Mouse (Mus musculus) neural tube, embryonic 14.5 days (tissue): ENCODE results near the gene Ctdspl2. TPM values are rescaled to one million over a fixed set of nuclear protein-coding genes. Genes with fewer than 3 reads are reported as not detected.
"Not testable (repeated sequence)": the region's sequence is repeated elsewhere in the genome, so short reads cannot be mapped to it uniquely, and the experiment has no call there.

Experiments
- ATAC-seq: fragments of 200-750 bp; cut with Nextera tagmentation; 2 replicates; pipeline ENCODE4 v1.8.0; 2017; ENCODE audit warnings: low read depth, mild to moderate bottlenecking, moderate TSS enrichment, moderate library complexity
- H3K27ac ChIP-seq: fragments of 300-500 bp; sonication (generic); 2 replicates; pipeline ENCODE4 v1.5.1; 2014; ENCODE audit warnings: low read depth, mild to moderate bottlenecking, control low read depth, low read length, moderate library complexity, mixed read lengths
- H3K27me3 ChIP-seq: fragments of 300-500 bp; sonication (generic); 2 replicates; pipeline ENCODE4 v1.6.1; 2014; ENCODE audit warnings: low read length; ENCODE audit not compliant: control insufficient read depth, insufficient read depth
- H3K36me3 ChIP-seq: fragments of 300-500 bp; sonication (generic); 2 replicates; pipeline ENCODE4 v1.6.1; 2014; ENCODE audit warnings: low read length, mixed read lengths; ENCODE audit not compliant: control insufficient read depth, insufficient read depth
- H3K4me1 ChIP-seq: fragments of 300-500 bp; sonication (generic); 2 replicates; pipeline ENCODE4 v1.6.1; 2014; ENCODE audit warnings: low read length; ENCODE audit not compliant: control insufficient read depth, insufficient read depth
- H3K4me2 ChIP-seq: fragments of 300-500 bp; sonication (generic); 2 replicates; pipeline ENCODE4 v1.6.1; 2014; ENCODE audit warnings: mild to moderate bottlenecking, low read depth, low read length, control low read depth
- H3K4me3 ChIP-seq: fragments of 300-500 bp; sonication (generic); 2 replicates; pipeline ENCODE4 v1.5.1; 2014; ENCODE audit warnings: low read depth, low read length, control low read depth, mixed read lengths
- H3K9ac ChIP-seq: fragments of 300-500 bp; sonication (generic); replicated peaks from 2 replicates; pipeline ENCODE4 v1.6.1; 2014; ENCODE audit warnings: low read depth, mild to moderate bottlenecking, control low read depth, low read length, mixed read lengths
- H3K9me3 ChIP-seq: fragments of 300-500 bp; sonication (generic); 2 replicates; pipeline ENCODE4 v1.6.1; 2016; ENCODE audit warnings: low read length; ENCODE audit not compliant: control insufficient read depth
- WGBS: fragments of 180-500 bp; shearing (Covaris S2); extraction: QIAGEN DNeasy Blood & Tissue Kit; methylation state at CpG from one replicate; pipeline ENCODE4 v1.1.7; 2014; 5-methylcytosine and 5-hydroxymethylcytosine counted together
- polyA plus RNA-seq: library from polyadenylated mRNA; unstranded; fragments of >200 nt; fragmentation: Nextera tagmentation; extraction: Ambion mirVana; gene quantifications from 2 replicates; pipeline ENCODE4 v1.2.1, GENCODE M21; 2014

The Ctdspl2 gene
- polyA plus RNA-seq, result 37.7 and 42.0 TPM in 2 replicates

DNA sequence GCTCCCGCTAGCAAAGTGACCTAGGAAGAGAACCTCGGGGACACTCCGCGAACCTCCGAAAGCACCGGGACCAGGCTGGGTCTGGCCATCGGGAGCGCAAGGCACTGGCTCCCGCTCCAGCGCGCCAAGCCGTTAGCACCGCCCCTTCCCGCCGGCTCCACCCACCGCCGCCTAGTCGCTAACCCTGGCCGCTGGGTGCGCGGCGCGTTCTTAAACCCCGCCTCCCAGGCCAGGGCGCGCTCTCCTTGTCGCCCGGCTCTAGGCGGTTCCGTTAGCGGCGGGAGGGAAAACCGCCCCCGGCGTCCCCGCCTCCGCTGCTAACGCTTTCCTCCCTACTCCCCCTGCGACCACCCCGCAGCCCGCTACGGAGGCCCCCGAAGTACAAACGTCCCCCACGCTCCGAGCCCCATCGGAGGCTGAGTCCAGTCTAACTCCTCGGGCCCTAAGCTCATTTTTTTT, at the start of gene Ctdspl2, which contains the start of gene Mageb3:
TSS of gene Ctdspl2 (plus strand) at position 237 of the 459 bp plus-strand sequence.
TSS of gene Mageb3 (minus strand) at position 328 of the 459 bp plus-strand sequence.
- under 1% methylated on average over 48 of the region's 48 CpGs for WGBS

DNA sequence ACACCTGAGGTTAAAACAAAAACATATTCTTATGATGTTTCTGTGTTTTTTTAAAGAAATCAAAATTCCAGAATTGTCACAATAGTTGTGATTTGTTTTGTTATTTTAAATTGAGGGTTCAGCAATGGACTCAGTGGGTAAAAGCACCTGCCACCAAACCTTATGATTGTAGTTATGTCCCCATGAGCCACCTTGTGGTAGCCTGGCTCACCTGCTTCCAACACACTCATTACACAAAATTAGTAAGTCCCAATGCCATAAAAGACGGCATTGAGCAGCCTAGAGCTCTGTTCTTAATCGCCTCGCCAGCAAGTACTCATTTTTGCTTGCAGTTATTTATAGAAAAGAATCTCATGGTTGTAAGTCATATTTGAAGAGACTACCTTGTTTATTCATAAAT, 45.8 kb upstream of the Ctdspl2 start:
- Histone ChIP-seq H3K36me3 (peaks cover 19% of the 10 kb centered on the region), H3K9ac (no peak overlapping the region), H3K4me2 (no peak overlapping the region), H3K4me3 (no peak overlapping the region), H3K4me1 (no peaks in the 10 kb centered on the region), H3K9me3 (no peaks in the 10 kb centered on the region), H3K27me3 (no peaks in the 10 kb centered on the region), H3K27ac (no peak overlapping the region)
- WGBS, result 89% methylated on average over 3 of the region's 3 CpGs
- ATAC-seq, result no peak

More for the DNA sequence above, at the start of gene Ctdspl2, which contains the start of gene Mageb3:
- ATAC-seq, result peak; percentile 96
- Histone ChIP-seq H3K4me1 (peaks cover 15% of the 10 kb centered on the region), H3K27me3 (no peaks in the 10 kb centered on the region), H3K4me3 (peak within 1 kb of the TSS; percentile 77), H3K9ac (peak within 1 kb of the TSS; percentile 88), H3K4me2 (peak within 1 kb of the TSS; percentile 57), H3K36me3 (0 out of 2 replicates have a peak, but pooled peaks cover 2% of the 10 kb centered on the region), H3K9me3 (no peaks in the 10 kb centered on the region), H3K27ac (peak within 1 kb of the TSS; percentile 89)

- H3K4me1 ChIP-seq, result no peaks in the 10 kb centered on the region
- no peak overlapping the region for H3K9ac ChIP-seq
- H3K4me3 ChIP-seq, result no peak overlapping the region
- H3K36me3 ChIP-seq, result peaks cover 3% of the 10 kb centered on the region
- no peak overlapping the region for H3K27ac ChIP-seq
- no peaks in the 10 kb centered on the region for H3K27me3 ChIP-seq
- no peak overlapping the region for H3K4me2 ChIP-seq
- 96% methylated on average over 5 of the region's 5 CpGs for WGBS
- ATAC-seq, result no peak
- no peaks in the 10 kb centered on the region for H3K9me3 ChIP-seq
Observed at GRCm38 (mm10) chr2:121916047-121916970, 39.5 kb upstream of the Ctdspl2 start.

DNA sequence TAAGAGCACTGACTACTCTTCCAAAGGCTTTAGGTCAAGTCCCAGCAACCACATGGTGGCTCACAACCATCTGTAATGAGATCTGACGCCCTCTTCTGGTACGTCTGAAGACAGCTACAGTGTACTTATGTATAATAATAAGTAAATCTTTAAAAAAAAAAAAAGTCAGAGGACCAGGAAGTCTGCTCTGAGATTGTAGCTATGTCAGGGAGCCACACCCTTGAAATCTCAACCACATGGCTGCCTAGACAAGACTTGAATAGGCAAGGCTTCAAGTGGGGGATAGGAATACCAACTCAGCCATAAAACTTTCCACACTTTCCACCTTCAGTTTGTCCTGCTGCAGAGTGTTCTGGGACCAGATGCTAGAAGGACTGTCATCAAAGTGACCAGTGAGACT, 18.2 kb upstream of the Ctdspl2 start:
- H3K4me2 ChIP-seq, ATAC-seq, H3K4me1 ChIP-seq, H3K27ac ChIP-seq, H3K27me3 ChIP-seq, H3K36me3 ChIP-seq, H3K4me3 ChIP-seq, H3K9ac ChIP-seq, H3K9me3 ChIP-seq: not testable (repeated sequence)
- 82% methylated on average over 2 of the region's 2 CpGs for WGBS

DNA sequence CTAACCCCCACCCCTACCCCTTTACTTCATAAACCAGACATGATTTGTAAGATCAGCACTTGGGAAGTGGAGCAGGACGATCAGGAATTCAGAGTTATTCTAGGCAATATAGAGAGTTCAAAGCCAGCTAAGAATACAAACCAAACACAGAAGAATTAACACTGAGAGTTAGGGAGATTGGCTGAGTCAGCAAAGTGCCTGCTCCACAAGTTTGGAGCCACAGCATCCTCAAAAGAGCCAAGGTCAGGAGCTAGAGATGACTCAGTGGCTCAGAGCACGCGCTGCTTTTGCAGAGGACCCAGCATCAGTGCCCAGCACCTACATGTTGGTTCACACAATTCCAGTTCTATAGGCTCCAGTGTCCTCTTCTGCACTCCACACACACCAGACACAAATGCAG, 12.4 kb upstream of the Ctdspl2 start:
- ATAC-seq, result no peak
- H3K9me3 ChIP-seq, result no peaks in the 10 kb centered on the region
- H3K27ac ChIP-seq, result no peak overlapping the region
- H3K4me2 ChIP-seq, result no peak overlapping the region
- no peaks in the 10 kb centered on the region for H3K36me3 ChIP-seq
- no peaks in the 10 kb centered on the region for H3K4me1 ChIP-seq
- H3K9ac ChIP-seq, result no peak overlapping the region
- no peaks in the 10 kb centered on the region for H3K27me3 ChIP-seq
- no peak overlapping the region for H3K4me3 ChIP-seq
- 83% methylated on average over 3 of the region's 3 CpGs for WGBS

- Histone ChIP-seq H3K27ac (peak overlapping the region; percentile 89), H3K9me3 (no peaks in the 10 kb centered on the region), H3K27me3 (no peaks in the 10 kb centered on the region), H3K4me2 (peak overlapping the region; percentile 57), H3K9ac (peak overlapping the region; percentile 88), H3K4me1 (peaks cover 15% of the 10 kb centered on the region), H3K4me3 (peak overlapping the region; percentile 77), H3K36me3 (no peaks in the 10 kb centered on the region)
- WGBS, result 21% methylated on average over 10 of the region's 10 CpGs
- ATAC-seq, result no peak
Observed at GRCm38 (mm10) chr2:121954971-121955656, 687 bp upstream of the Ctdspl2 start.

GRCm38 (mm10) chr2:121956224-121957018, 620 bp downstream of the Ctdspl2 start:
- no peaks in the 10 kb centered on the region for H3K9me3 ChIP-seq
- H3K36me3 ChIP-seq, result 0 out of 2 replicates have a peak, but pooled peaks cover 4% of the 10 kb centered on the region
- H3K4me2 ChIP-seq, result peak overlapping the region; percentile 57
- H3K27ac ChIP-seq, result peak overlapping the region; percentile 89
- peak overlapping the region; percentile 77 for H3K4me3 ChIP-seq
- H3K27me3 ChIP-seq, result no peaks in the 10 kb centered on the region
- under 1% methylated on average over 47 of the region's 47 CpGs for WGBS
- ATAC-seq, result peak; percentile 95
- H3K4me1 ChIP-seq, result peaks cover 15% of the 10 kb centered on the region
- H3K9ac ChIP-seq, result peak overlapping the region; percentile 88

- Histone ChIP-seq H3K27me3 (no peaks in the 10 kb centered on the region), H3K27ac (no peak overlapping the region), H3K36me3 (peaks cover 4% of the 10 kb centered on the region; the same call in 1 of the 2 replicates), H3K9ac (peak overlapping the region; percentile 88), H3K4me1 (peaks cover 15% of the 10 kb centered on the region), H3K9me3 (no peaks in the 10 kb centered on the region), H3K4me2 (peak overlapping the region; percentile 57), H3K4me3 (peak overlapping the region; percentile 77)
- 16% methylated on average over 8 of the region's 8 CpGs for whole genome bisulfite sequencing
- ATAC-seq, result no peak
Observed at GRCm38 (mm10) chr2:121957216-121957792, 1.5 kb downstream of the Ctdspl2 start.
